ENCODE assay signal across 15 mouse cellular contexts in the genomic region with DNA sequence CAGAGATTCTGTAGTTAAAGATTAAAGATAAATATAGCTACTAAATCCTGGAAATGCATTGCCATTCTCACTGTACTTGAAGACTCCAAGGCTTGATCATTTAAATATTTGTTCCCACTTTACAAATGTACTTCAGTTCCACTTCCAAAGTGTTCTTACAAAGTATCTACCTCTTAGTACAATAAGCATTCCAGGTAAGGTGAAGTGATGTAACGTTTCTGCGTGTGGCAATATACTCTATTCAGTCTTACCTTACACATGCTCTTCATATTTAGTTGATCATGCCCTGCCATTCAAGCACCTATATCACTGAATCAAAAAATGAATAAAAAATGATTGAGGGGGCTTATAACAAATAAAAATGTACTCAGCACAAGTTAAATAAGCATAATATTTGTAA.
"Had no signal": no experiment of that assay in that cellular context is flagged by ENCODE, and none has a peak within 500 bp of the region (broad histone marks: within the 10 kb centered on the region; RNA-seq: fewer than 3 reads in every experiment).

No protein-coding gene starts in this region.

- ATAC-seq: liver, postnatal 0 days; midbrain, embryonic 13.5 days; midbrain, embryonic 15.5 days had no signal

- H3K4me2 ChIP-seq: liver, embryonic 11.5 days; liver, embryonic 13.5 days; liver, embryonic 15.5 days; midbrain, embryonic 11.5 days; midbrain, embryonic 13.5 days; midbrain, embryonic 15.5 days; neural tube, embryonic 12.5 days had no signal

- H3K4me3 ChIP-seq: liver, embryonic 13.5 days; liver, embryonic 15.5 days; megakaryocyte, embryonic 14.5 days; midbrain, embryonic 13.5 days; midbrain, embryonic 15.5 days; neural tube, embryonic 12.5 days had no signal

- H3K27me3 ChIP-seq: liver, embryonic 13.5 days; liver, embryonic 15.5 days; megakaryocyte, embryonic 14.5 days; midbrain, embryonic 13.5 days; midbrain, embryonic 15.5 days; neural tube, embryonic 12.5 days had no signal

- H3K27ac ChIP-seq: liver, embryonic 13.5 days; liver, embryonic 15.5 days; macrophage; midbrain, embryonic 13.5 days; midbrain, embryonic 15.5 days; neural tube, embryonic 12.5 days had no signal

- H3K9ac ChIP-seq: liver, embryonic 13.5 days; liver, embryonic 15.5 days; liver, postnatal 0 days; midbrain, embryonic 13.5 days; midbrain, embryonic 15.5 days; neural tube, embryonic 12.5 days had no signal

- DNase-seq: liver; liver, embryonic 13.5 days; liver, postnatal 0 days; right cerebral cortex, postnatal 14 days; thymus, adult 18-20 months; thymus, postnatal 14 days; thymus, postnatal 36 days had no signal

- H3K4me1 ChIP-seq: liver, embryonic 13.5 days; liver, embryonic 15.5 days; megakaryocyte, embryonic 14.5 days; midbrain, embryonic 13.5 days; midbrain, embryonic 15.5 days; neural tube, embryonic 12.5 days had no signal

- H3K9me3 ChIP-seq: liver, embryonic 13.5 days; liver, embryonic 15.5 days; megakaryocyte, embryonic 14.5 days; midbrain, embryonic 13.5 days; midbrain, embryonic 15.5 days; neural tube, embryonic 12.5 days had no signal

- H3K36me3 ChIP-seq: liver, embryonic 13.5 days; liver, embryonic 15.5 days; midbrain, embryonic 13.5 days; midbrain, embryonic 15.5 days; neural tube, embryonic 12.5 days had no signal
